Mouse (Mus musculus) left cerebral cortex, postnatal 25 days (tissue): Measurements from ENCODE around the gene Pfdn5. TPM values are rescaled to one million over a fixed set of nuclear protein-coding genes. Genes with fewer than 3 reads are reported as not detected.
A peak's percentile ranks its signal among the peaks of the same experiment; 100 is the strongest.

Source experiments
- DNase-seq, 2 experiments: peaks; one replicate each; pipeline ENCODE4 v3.0.0; 2022; ENCODE audit warnings: low spot score in 2 of 2, mixed read lengths in 1 of 2
- intact Hi-C: fragments of 180-260 bp; cut with DNase I; formaldehyde crosslinking; loops from one replicate; pipeline ENCODE4 v1.15.1; 2025
- total RNA-seq, 2 experiments: library from RNA; stranded (reverse); gene quantifications; 2 replicates each; pipeline ENCODE4 v1.2.3; 2021

The Pfdn5 gene
- total RNA-seq, 2 experiments from 2014 or later, result 365 to 396 TPM

DNA sequence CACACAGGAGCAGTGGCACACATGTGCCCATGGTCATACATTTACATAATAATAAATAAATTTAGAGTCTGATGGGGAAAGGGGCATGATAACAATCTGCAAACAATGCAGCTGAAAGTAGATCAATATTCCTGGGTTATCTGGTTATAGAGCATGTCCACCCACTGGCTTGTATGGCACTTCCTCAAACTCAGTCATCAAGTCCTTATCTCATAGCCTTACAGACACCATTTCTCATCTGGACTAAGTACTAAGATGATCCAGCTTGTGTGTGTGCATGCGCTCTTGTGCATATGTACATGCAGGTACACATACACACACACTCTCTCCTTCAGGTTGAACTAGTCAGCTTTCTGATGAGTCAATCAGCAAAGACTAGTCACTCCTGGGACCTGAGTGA is 38.8 kb downstream of the Pfdn5 start:
- DNase-seq, result no peak
- intact Hi-C loops, result no loop called here

DNA sequence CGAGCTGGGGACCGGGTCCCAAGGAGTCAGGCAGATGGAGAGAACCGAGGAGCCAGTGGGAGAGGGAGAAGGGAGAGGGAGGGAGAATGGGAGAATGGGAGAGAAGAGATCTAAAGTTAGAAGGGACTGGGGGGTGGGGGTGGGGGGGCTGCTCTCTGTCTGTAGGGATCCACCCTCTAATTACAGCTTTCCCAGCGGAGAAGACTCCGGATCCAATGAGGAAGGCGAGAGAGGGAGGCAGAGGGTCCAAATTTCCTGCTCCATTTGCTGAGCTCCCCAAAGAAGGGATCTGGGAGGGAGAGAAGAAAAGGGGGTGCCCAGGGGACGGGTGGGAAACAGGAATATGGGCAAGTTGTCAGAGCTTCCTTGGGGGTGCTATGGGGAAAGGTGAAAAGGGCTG is 40.3 kb downstream of the Pfdn5 start:
- DNase-seq, result no peak
- intact Hi-C loops, result no loop called here

DNA sequence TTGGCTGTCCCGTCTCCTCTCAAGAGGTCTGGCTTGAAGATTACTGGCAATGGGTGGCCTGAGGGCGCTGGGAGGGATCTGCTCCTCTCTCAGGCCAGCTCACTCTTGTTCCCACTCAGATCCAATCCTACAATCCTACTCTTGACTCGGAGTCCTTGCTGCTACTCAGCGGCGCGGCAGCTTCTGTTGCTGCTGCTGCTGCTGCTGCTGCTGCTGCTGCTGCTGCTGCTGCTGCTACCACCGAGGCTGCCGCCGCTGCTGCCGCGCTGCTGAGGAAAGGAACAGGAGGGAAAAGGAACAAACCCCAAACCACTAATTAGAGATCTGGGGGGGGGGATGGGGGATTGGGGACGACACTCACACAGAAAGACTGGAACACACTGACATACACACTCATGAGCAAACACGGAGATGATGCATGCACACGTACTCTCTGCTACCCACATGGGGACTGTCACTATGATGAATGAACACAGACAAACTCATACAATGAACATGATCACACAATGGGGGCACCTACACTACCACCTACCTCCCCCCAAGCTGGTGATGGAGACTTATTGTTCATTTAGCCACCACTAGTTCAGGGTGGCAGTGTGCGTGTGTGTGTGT is 40.9 kb downstream of the Pfdn5 start, which contains the start of gene Sp7:
Gene Sp7 (minus strand): TSS at position 450 of the 612 bp plus-strand sequence.
- intact Hi-C loops, result no loop called here
- no peak for DNase-seq

DNA sequence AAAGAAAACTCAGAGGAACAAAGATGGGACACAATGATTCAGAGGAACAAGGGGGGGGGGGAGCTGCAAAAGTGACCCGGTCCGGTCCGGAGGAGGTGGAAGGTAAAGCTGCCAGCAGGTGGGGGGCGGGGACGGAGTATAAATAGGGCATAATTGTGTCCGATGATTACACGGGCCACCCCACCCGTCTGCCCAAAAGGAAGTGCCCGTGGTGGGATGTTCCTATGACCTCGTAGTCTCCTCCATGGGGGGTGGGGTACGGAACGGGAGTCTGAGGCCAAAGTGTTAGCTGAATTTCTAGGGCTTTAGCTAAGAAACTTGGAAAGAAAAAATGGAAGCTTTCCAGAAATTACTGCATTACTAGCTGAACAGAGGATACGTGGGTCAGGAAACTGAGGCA is 44.1 kb downstream of the Pfdn5 start:
- no peak for DNase-seq
- intact Hi-C loops, result no loop called here

DNA sequence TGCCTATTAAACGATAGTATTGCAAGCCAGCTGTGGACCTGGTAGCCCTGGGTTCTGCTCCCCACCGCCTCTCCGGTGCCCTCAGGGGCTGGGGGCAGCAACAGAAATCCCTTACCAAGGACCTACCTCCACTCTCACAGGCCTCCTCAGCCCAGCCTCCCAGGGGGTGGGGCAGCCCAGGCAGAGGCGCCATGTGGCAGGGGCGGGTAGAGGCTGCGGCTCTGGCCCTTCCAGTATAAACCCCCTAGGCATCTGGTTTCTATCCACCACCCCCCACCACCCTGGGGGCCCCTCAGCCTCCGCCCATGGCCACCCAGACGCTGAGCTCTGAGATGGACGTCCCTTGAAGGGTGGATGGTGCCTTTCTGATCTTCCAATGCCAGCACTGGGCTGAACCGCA is 44.8 kb downstream of the Pfdn5 start:
- DNase-seq, result no peak
- intact Hi-C loops, result no loop called here

DNA sequence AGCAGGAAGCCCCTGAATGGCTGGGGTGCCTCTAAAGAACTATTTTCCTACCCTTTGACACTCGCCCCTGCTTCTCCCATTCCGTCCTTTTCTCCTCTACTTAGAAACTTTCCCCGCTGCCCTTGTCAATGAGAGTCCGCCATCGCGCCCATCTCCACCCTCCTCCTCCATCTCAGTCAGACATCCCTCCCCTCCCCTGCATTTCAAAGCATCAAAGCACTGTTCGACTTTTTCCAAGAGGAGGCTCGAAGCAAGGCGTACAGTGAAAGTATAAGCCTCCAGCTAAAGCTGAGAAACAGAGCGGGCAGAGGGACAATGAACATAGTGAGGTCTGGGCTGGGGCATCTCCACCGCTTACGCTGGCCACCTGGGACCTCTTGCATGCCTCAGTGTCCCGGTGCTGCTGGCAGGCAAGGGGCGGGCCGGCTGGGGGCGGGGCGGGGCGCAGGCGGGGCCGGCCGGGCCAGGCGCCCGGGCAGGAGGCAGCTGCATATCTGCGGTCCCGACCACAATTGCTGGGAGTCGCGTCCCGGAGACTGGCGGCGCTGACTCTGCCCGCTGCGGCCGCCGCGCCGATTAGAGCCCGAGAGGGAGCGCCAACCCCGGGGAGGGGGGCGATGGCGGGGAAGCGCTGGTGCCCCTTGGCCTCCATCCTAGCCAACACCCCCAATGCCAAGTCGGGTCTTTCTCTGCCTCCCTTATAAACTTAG is 50.7 kb downstream of the Pfdn5 start:
- intact Hi-C loops, result loop anchor here (1.0 to 5.0 kb wide), 2 partner anchors 21 to 34 kb away; no protein-coding TSS in a partner anchor
- peak in 1 of 2 experiments; percentile 12 for DNase-seq

DNA sequence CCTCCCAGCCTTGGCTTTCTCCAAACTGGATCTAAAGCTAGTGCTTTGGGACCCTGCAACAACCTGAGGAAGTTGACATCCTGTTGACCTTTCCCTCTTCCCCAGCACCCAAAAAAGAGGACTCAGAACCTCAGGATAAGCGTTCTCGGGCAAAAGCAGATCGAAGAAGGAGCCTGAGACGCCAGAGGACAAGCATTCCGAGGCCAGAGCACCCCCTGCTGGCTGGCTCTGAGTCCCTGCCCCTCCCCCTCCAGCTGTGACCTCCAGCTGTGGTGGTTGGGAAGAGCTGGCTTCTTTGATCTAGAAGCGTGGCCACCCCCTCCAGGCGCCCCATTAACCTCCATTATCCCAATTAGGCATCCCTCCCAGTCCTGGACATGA is 51.2 kb downstream of the Pfdn5 start:
- DNase-seq, result peak; percentile 69 to 71
- intact Hi-C loops, result loop anchor here (5.0 kb wide), 1 partner anchor 35 kb away; no protein-coding TSS in a partner anchor

DNA sequence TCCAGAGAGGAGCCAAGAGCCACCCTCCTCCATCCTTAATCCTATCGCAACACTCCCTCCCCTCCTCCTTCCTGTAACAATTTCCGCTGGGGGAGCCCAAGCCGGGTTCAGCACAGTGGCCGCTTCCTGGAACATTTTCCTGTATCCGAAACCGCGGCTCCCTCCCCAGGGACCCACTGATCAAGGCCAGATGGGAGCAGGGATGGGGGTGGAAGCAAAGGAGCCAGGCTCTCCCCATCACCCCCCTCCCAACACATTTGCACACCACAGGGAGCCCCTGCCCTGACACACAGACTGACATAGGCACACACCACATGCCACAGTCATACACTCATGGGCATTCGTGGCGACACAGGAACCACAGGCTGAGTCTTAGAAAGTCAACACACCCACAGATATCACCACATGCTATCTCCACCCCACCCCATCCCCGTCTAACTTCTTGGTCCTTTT is 51.9 kb downstream of the Pfdn5 start:
- DNase-seq, result no peak
- intact Hi-C loops, result loop anchor here (5.0 kb wide), 1 partner anchor 36 kb away; no protein-coding TSS in a partner anchor

Other genes with a start within 250 kb of the Pfdn5 start
- 10 to 100 TPM; 11.8 to 19.1 TPM for gene Tns2, start 225.7 kb upstream of the Pfdn5 start, total RNA-seq
- 100 to 1,000 TPM; 142 to 146 TPM for gene Spryd3, start 189.9 kb upstream of the Pfdn5 start, total RNA-seq
- gene Igfbp6, start 181.8 kb upstream of the Pfdn5 start, total RNA-seq, result 10 to 100 TPM; 36.5 to 43.1 TPM
- under 1 TPM in 1 of 2 experiments, not detected in 1; 0.14 TPM for gene Soat2, start 175.6 kb upstream of the Pfdn5 start, total RNA-seq
- 10 to 100 TPM; 58.5 to 64.9 TPM for gene Zfp740, start 122.9 kb upstream of the Pfdn5 start, total RNA-seq
- gene Csad, start 121.4 kb upstream of the Pfdn5 start, total RNA-seq, result 10 to 100 TPM; 28.4 to 32.1 TPM
- 1 to 10 TPM; 1.0 to 1.7 TPM for gene Itgb7, start 94.2 kb upstream of the Pfdn5 start, total RNA-seq
- gene Rarg, start 68.6 kb upstream of the Pfdn5 start, total RNA-seq, result 10 to 100 TPM; 12.7 to 15.4 TPM
- gene Gm9918, start 55.6 kb upstream of the Pfdn5 start, total RNA-seq, result not detected
- gene Mfsd5, start 46.7 kb upstream of the Pfdn5 start, total RNA-seq, result 10 to 100 TPM; 42.1 to 43.9 TPM
- gene Espl1, start 29.9 kb upstream of the Pfdn5 start, total RNA-seq, result under 1 TPM; 0.60 to 0.76 TPM
- 10 to 100 TPM; 54.8 to 57.2 TPM for gene Myg1, start 5.6 kb downstream of the Pfdn5 start, total RNA-seq
- 10 to 100 TPM; 14.0 to 16.6 TPM for gene Aaas, start 24.7 kb downstream of the Pfdn5 start, total RNA-seq
- under 1 TPM; 0.41 to 0.66 TPM for gene Sp7, start 41.1 kb downstream of the Pfdn5 start, total RNA-seq
- gene Sp1, start 80.0 kb downstream of the Pfdn5 start, total RNA-seq, result 10 to 100 TPM; 24.3 to 27.0 TPM
- gene Amhr2, start 119.3 kb downstream of the Pfdn5 start, total RNA-seq, result 1 to 10 TPM in 1 of 2 experiments, under 1 TPM in 1; 0.62 to 2.4 TPM
- 10 to 100 TPM; 35.8 to 42.0 TPM for gene Prr13, start 132.9 kb downstream of the Pfdn5 start, total RNA-seq
- gene Pcbp2, start 144.4 kb downstream of the Pfdn5 start, total RNA-seq, result 100 to 1,000 TPM; 464 to 469 TPM
- not detected for gene Gm10337, start 177.6 kb downstream of the Pfdn5 start, total RNA-seq
- 10 to 100 TPM; 93.6 to 96.2 TPM for gene Map3k12, start 190.9 kb downstream of the Pfdn5 start, total RNA-seq
- gene Tarbp2, start 192.1 kb downstream of the Pfdn5 start, total RNA-seq, result 10 to 100 TPM; 26.9 to 28.8 TPM
- gene Npff, start 198.8 kb downstream of the Pfdn5 start, total RNA-seq, result 1 to 10 TPM; 2.6 to 2.7 TPM